Mouse (Mus musculus) kidney, embryonic 14.5 days (tissue): ENCODE data around the gene Atp6v0b. TPM values are rescaled to one million over a fixed set of nuclear protein-coding genes. Genes with fewer than 3 reads are reported as not detected.

ENCODE experiments used
- ATAC-seq: fragments of 200-750 bp; cut with Nextera tagmentation; 2 replicates; pipeline ENCODE4 v1.8.0; 2017; ENCODE audit warnings: moderate number of reproducible peaks, mild to moderate bottlenecking, moderate TSS enrichment, moderate library complexity; ENCODE audit not compliant: low FRiP score, low TSS enrichment
- H3K27ac ChIP-seq: fragments of 300-500 bp; sonication (generic); 2 replicates; pipeline ENCODE4 v1.5.1; 2014; ENCODE audit warnings: low read depth, mild to moderate bottlenecking, low read length, moderate library complexity, mixed read lengths
- H3K27me3 ChIP-seq: fragments of 300-500 bp; sonication (generic); 2 replicates; pipeline ENCODE4 v1.6.1; 2014; ENCODE audit warnings: mild to moderate bottlenecking, low read length; ENCODE audit not compliant: control insufficient read depth, insufficient read depth
- H3K36me3 ChIP-seq: fragments of 300-500 bp; sonication (generic); 2 replicates; pipeline ENCODE4 v1.6.1; 2014; ENCODE audit warnings: low read length, mixed read lengths; ENCODE audit not compliant: control insufficient read depth, insufficient read depth
- H3K4me1 ChIP-seq: fragments of 300-500 bp; sonication (generic); 2 replicates; pipeline ENCODE4 v1.6.1; 2014; ENCODE audit warnings: low read length, mixed read lengths; ENCODE audit not compliant: control insufficient read depth, insufficient read depth
- H3K4me2 ChIP-seq: fragments of 300-500 bp; sonication (generic); replicated peaks from 2 replicates; pipeline ENCODE4 v1.6.1; 2014; ENCODE audit warnings: low read depth, mild to moderate bottlenecking, low read length
- H3K4me3 ChIP-seq: fragments of 300-500 bp; sonication (generic); 2 replicates; pipeline ENCODE4 v1.5.1; 2014; ENCODE audit warnings: mild to moderate bottlenecking, low read length
- H3K9ac ChIP-seq: fragments of 300-500 bp; sonication (generic); 2 replicates; pipeline ENCODE4 v1.6.1; 2014; ENCODE audit warnings: low read depth, mild to moderate bottlenecking, low read length, moderate library complexity
- H3K9me3 ChIP-seq: fragments of 300-500 bp; sonication (generic); 2 replicates; pipeline ENCODE4 v1.6.1; 2016; ENCODE audit warnings: low read length; ENCODE audit not compliant: control insufficient read depth
- WGBS: fragments of 180-500 bp; shearing (Covaris S2); extraction: QIAGEN DNeasy Blood & Tissue Kit; methylation state at CpG from one replicate; pipeline ENCODE4 v1.1.7; 2014; 5-methylcytosine and 5-hydroxymethylcytosine counted together
- polyA plus RNA-seq: library from polyadenylated mRNA; unstranded; fragments of >200 nt; fragmentation: Nextera tagmentation; extraction: Ambion mirVana; gene quantifications from 2 replicates; pipeline ENCODE4 v1.2.1, GENCODE M21; 2014

The Atp6v0b gene
- polyA plus RNA-seq, 1 experiment from 2014 or later, result 213 TPM

- Histone ChIP-seq H3K4me3 (peak overlapping the region; percentile 76), H3K4me1 (peaks cover 27% of the 10 kb centered on the region), H3K4me2 (peak overlapping the region; percentile 99), H3K36me3 (peaks cover 24% of the 10 kb centered on the region; the same call in 1 of the 2 replicates), H3K27ac (no peak overlapping the region; the same call in 1 of the 2 replicates), H3K9me3 (no peaks in the 10 kb centered on the region), H3K9ac (peak overlapping the region; percentile 74), H3K27me3 (no peaks in the 10 kb centered on the region)
- ATAC-seq, result peak; percentile 0; the same call in 1 of the 2 replicates
- 26% methylated on average over 8 of the region's 8 CpGs for WGBS
Measured at GRCm38 (mm10) chr4:117914031-117914430, 26.9 kb upstream of the Atp6v0b start.

DNA sequence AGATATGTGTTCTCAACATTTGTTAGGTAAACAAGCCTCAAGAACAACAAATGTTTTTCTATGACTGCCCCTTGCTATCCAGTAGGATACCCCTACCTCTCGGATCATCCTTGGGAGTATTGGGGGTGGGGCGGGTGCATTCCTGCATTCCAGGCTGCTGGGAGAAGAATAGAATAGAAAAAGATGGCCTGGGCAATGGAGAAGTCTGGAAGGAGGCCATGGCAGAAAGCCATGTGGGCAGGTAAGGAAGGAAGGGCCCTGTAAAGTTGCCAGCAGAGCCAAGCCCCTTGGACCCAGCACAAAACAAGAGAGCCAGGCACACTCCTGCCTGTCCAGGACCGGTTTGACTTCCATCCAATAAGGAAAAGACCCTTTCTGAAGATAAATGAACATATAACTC, 26.3 kb upstream of the Atp6v0b start:
- Histone ChIP-seq H3K4me1 (peaks cover 32% of the 10 kb centered on the region), H3K27me3 (no peaks in the 10 kb centered on the region), H3K27ac (no peak overlapping the region), H3K4me3 (peak overlapping the region; percentile 76; the same call in 1 of the 2 replicates), H3K9me3 (no peaks in the 10 kb centered on the region), H3K4me2 (peak overlapping the region; percentile 99), H3K36me3 (peaks cover 24% of the 10 kb centered on the region; the same call in 1 of the 2 replicates), H3K9ac (no peak overlapping the region)
- WGBS, result 67% methylated on average over 3 of the region's 3 CpGs
- no peak for ATAC-seq

- WGBS, result 54% methylated on average over 7 of the region's 7 CpGs
- peaks cover 32% of the 10 kb centered on the region for H3K4me1 ChIP-seq
- no peaks in the 10 kb centered on the region for H3K9me3 ChIP-seq
- ATAC-seq, result no peak
- no peak overlapping the region for H3K9ac ChIP-seq
- no peak overlapping the region for H3K27ac ChIP-seq
- H3K4me3 ChIP-seq, result no peak overlapping the region
- peak overlapping the region; percentile 99; the same call in 1 of the 2 replicates for H3K4me2 ChIP-seq
- peaks cover 27% of the 10 kb centered on the region; the same call in 1 of the 2 replicates for H3K36me3 ChIP-seq
- H3K27me3 ChIP-seq, result no peaks in the 10 kb centered on the region
Measured at GRCm38 (mm10) chr4:117912685-117913273, 25.6 kb upstream of the Atp6v0b start.

- no peak for ATAC-seq
- no peak overlapping the region for H3K4me3 ChIP-seq
- no peak overlapping the region for H3K9ac ChIP-seq
- H3K36me3 ChIP-seq, result peaks cover 32% of the 10 kb centered on the region; the same call in 1 of the 2 replicates
- no peaks in the 10 kb centered on the region for H3K9me3 ChIP-seq
- H3K27ac ChIP-seq, result no peak overlapping the region
- H3K4me1 ChIP-seq, result peaks cover 32% of the 10 kb centered on the region
- no peaks in the 10 kb centered on the region for H3K27me3 ChIP-seq
- no peak overlapping the region for H3K4me2 ChIP-seq
- WGBS, result 94% methylated on average over 13 of the region's 13 CpGs
Measured at GRCm38 (mm10) chr4:117912131-117912561, 25.0 kb upstream of the Atp6v0b start.

DNA sequence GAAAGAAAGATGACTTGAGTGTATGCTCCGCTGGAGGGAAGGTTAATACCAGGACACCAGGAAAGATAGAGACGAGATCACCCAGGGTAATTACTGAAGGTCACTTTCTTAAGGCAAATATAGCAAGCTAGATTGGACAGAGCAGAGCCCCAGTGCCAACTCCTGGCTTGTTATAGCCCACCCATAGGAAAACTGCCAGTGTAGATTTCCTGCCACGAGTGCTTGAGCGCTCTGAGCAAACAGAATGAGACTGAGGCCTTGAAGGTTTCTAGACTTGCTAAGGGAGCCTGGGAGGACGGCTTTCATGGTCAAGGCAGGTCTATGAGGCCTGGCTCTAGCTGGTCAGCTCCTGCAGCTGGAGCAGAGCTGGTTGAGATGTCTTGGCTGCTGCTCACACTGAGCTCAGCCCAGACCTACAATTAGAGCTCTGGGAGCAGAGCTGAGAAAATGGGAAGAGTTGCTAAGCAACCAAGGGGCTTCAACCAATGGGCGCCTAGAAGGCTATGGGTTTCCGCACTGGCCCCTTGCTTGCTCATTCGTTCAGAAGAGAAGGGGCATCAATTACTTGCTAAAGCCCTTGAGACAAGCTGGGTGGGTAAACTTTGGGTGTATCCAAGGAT, 21.8 kb upstream of the Atp6v0b start:
- H3K9ac ChIP-seq, result no peak overlapping the region
- H3K36me3 ChIP-seq, result peaks cover 51% of the 10 kb centered on the region
- WGBS, result 68% methylated on average over 8 of the region's 8 CpGs
- ATAC-seq, result no peak
- no peak overlapping the region for H3K4me2 ChIP-seq
- no peaks in the 10 kb centered on the region for H3K27me3 ChIP-seq
- no peak overlapping the region for H3K27ac ChIP-seq
- no peak overlapping the region for H3K4me3 ChIP-seq
- H3K9me3 ChIP-seq, result no peaks in the 10 kb centered on the region
- H3K4me1 ChIP-seq, result peaks cover 22% of the 10 kb centered on the region

DNA sequence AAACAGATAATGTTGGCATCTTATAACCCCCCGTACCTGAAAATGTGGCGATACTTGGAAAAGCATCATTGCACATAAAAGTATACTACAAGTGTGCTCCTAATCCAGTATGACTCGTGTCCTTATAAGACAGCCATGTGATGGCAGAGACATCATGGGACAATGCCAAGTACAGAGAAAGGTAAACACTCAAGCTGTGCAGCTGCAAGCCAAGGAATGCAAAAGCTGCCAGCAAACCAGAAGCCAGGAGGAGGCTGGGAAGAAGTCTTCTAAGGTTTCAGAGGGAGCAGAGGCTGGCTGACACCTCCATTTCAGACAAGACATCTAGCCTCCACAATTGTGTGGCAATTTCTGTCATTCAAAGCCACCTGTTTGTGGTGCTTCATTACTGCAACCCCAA, 19.1 kb upstream of the Atp6v0b start:
- WGBS, result 87% methylated on average over 3 of the region's 3 CpGs
- Histone ChIP-seq H3K27ac (no peak overlapping the region), H3K27me3 (no peaks in the 10 kb centered on the region), H3K9me3 (no peaks in the 10 kb centered on the region), H3K9ac (no peak overlapping the region), H3K4me2 (no peak overlapping the region), H3K4me1 (0 out of 2 replicates have a peak, but pooled peaks cover 6% of the 10 kb centered on the region), H3K4me3 (no peak overlapping the region), H3K36me3 (peaks cover 70% of the 10 kb centered on the region)
- ATAC-seq, result no peak

GRCm38 (mm10) chr4:117904761-117905160, 17.6 kb upstream of the Atp6v0b start:
- Histone ChIP-seq H3K4me3 (no peak overlapping the region), H3K27ac (no peak overlapping the region), H3K4me1 (0 out of 2 replicates have a peak, but pooled peaks cover 6% of the 10 kb centered on the region), H3K4me2 (no peak overlapping the region), H3K36me3 (peaks cover 75% of the 10 kb centered on the region), H3K9ac (no peak overlapping the region), H3K9me3 (no peaks in the 10 kb centered on the region), H3K27me3 (no peaks in the 10 kb centered on the region)
- WGBS, result 91% methylated on average over 8 of the region's 8 CpGs
- no peak for ATAC-seq

GRCm38 (mm10) chr4:117904094-117904493, 17.0 kb upstream of the Atp6v0b start:
- Histone ChIP-seq H3K27ac (no peak overlapping the region), H3K27me3 (no peaks in the 10 kb centered on the region), H3K4me2 (no peak overlapping the region), H3K4me1 (0 out of 2 replicates have a peak, but pooled peaks cover 5% of the 10 kb centered on the region), H3K4me3 (no peak overlapping the region), H3K36me3 (peaks cover 75% of the 10 kb centered on the region), H3K9me3 (no peaks in the 10 kb centered on the region), H3K9ac (no peak overlapping the region)
- 95% methylated on average over 10 of the region's 10 CpGs for WGBS
- no peak for ATAC-seq

DNA sequence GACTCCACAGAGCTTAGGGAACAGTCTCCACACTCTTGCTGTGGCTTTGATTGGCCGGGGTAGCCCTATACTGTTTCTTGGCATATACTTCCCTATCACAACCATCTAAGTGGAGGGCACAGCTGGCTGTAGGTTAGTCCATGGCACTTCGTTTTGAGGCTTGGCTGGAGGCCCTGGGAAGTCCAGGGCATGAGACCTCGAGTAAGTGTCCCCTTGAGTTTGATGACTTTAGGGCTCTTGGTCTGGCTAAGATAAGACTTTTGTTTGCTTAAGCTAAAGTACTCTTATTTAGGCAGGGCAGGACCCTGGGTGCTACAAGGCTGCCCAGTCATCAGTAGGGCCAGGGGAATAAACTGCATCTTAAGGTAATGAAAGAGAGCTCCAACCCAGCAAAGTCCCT, 11.0 kb upstream of the Atp6v0b start:
- Histone ChIP-seq H3K36me3 (peaks cover 77% of the 10 kb centered on the region), H3K4me1 (no peaks in the 10 kb centered on the region), H3K9me3 (no peaks in the 10 kb centered on the region), H3K27me3 (no peaks in the 10 kb centered on the region), H3K9ac (no peak overlapping the region), H3K4me3 (no peak overlapping the region), H3K27ac (no peak overlapping the region), H3K4me2 (no peak overlapping the region)
- WGBS, result 90% methylated on average over 3 of the region's 3 CpGs
- no peak for ATAC-seq
